Mouse (Mus musculus): ENCODE data around the gene Sytl1. TPM values are rescaled to one million over a fixed set of nuclear protein-coding genes. Genes with fewer than 3 reads are reported as not detected.
A peak's percentile ranks its signal among the peaks of the same experiment; 100 is the strongest.

Gene Sytl1
- polyA plus RNA-seq, 2 experiments from 2014 or later = 22.1 to 39.4 TPM

- peak; percentile 19 for ATAC-seq
Measured at GRCm38 (mm10) chr4:133278067-133278466, 15.2 kb upstream of the Sytl1 start.

- peak; percentile 88 for ATAC-seq
Measured at GRCm38 (mm10) chr4:133277104-133278026, 14.5 kb upstream of the Sytl1 start, which contains the start of gene Tmem222. Gene Tmem222, minus strand, starts transcription at chr4:133277792.

GRCm38 (mm10) chr4:133270929-133271328 lies 8.0 kb upstream of the Sytl1 start:
- no peak for ATAC-seq

- no peak for ATAC-seq
Measured at GRCm38 (mm10) chr4:133269596-133269995, 6.7 kb upstream of the Sytl1 start.

- no peak for ATAC-seq
Measured at GRCm38 (mm10) chr4:133268931-133269330, 6.0 kb upstream of the Sytl1 start.

- ATAC-seq = no peak
Measured at GRCm38 (mm10) chr4:133266248-133266880, 3.5 kb upstream of the Sytl1 start.

- ATAC-seq = no peak
Measured at GRCm38 (mm10) chr4:133265759-133266158, 2.8 kb upstream of the Sytl1 start.

GRCm38 (mm10) chr4:133265297-133265696 lies 2.4 kb upstream of the Sytl1 start:
- ATAC-seq = no peak

- ATAC-seq = no peak
Measured at GRCm38 (mm10) chr4:133264559-133264958, 1.6 kb upstream of the Sytl1 start.

GRCm38 (mm10) chr4:133263756-133264155 lies 843 bp upstream of the Sytl1 start:
- ATAC-seq = peak; percentile 44

- no peak for ATAC-seq
Measured at GRCm38 (mm10) chr4:133262375-133262765, 543 bp downstream of the Sytl1 start.

GRCm38 (mm10) chr4:133261641-133262374 lies 1.1 kb downstream of the Sytl1 start:
- ATAC-seq = peak; percentile 61

GRCm38 (mm10) chr4:133257798-133258408 lies 5.0 kb downstream of the Sytl1 start:
- no peak for ATAC-seq

- ATAC-seq = no peak
Measured at GRCm38 (mm10) chr4:133257230-133257629, 5.7 kb downstream of the Sytl1 start.

GRCm38 (mm10) chr4:133256820-133257219 lies 6.1 kb downstream of the Sytl1 start:
- ATAC-seq = no peak

GRCm38 (mm10) chr4:133255392-133255791 lies 7.5 kb downstream of the Sytl1 start:
- no peak for ATAC-seq

GRCm38 (mm10) chr4:133253412-133253811 lies 9.5 kb downstream of the Sytl1 start:
- no peak for ATAC-seq

GRCm38 (mm10) chr4:133252089-133252488 lies 10.8 kb downstream of the Sytl1 start:
- no peak for ATAC-seq

- ATAC-seq = no peak
Measured at GRCm38 (mm10) chr4:133251214-133251613, 11.7 kb downstream of the Sytl1 start.

GRCm38 (mm10) chr4:133250609-133251008 lies 12.3 kb downstream of the Sytl1 start:
- ATAC-seq = peak; percentile 72

- ATAC-seq = no peak
Measured at GRCm38 (mm10) chr4:133247806-133248449, 15.0 kb downstream of the Sytl1 start.

- no peak for ATAC-seq
Measured at GRCm38 (mm10) chr4:133247072-133247471, 15.8 kb downstream of the Sytl1 start.

Measured in CD4-positive, CD25-positive, alpha-beta regulatory T cell, adult 4 months (primary cell).